Mouse (Mus musculus) urinary bladder, adult 2 months (tissue): ENCODE data around the gene Fbxo46. TPM values are rescaled to one million over a fixed set of nuclear protein-coding genes. Genes with fewer than 3 reads are reported as not detected.
"Not testable (repeated sequence)": the region's sequence is repeated elsewhere in the genome, so short reads cannot be mapped to it uniquely, and the experiment has no call there.

Source experiments
- DNase-seq: peaks from one replicate; pipeline ENCODE4 v3.0.0; 2022; ENCODE audit warnings: low spot score
- polyA plus RNA-seq: library from polyadenylated mRNA; depleted of rRNA; stranded (reverse); fragments of >200 nt; gene quantifications from 2 replicates; pipeline ENCODE4 v1.2.3, GENCODE M21; 2012

Gene Fbxo46
- polyA plus RNA-seq, 1 experiment, result 7.2 TPM

- DNase-seq, result no peak
These were observed 16.5 kb downstream of the Fbxo46 start for GRCm38 (mm10) chr7:19136168-19136567.

- no peak for DNase-seq
These were observed 17.1 kb downstream of the Fbxo46 start for GRCm38 (mm10) chr7:19136673-19137334.

GRCm38 (mm10) chr7:19137380-19137779 lies 17.7 kb downstream of the Fbxo46 start:
- no peak for DNase-seq

- no peak for DNase-seq
These were observed 27.1 kb downstream of the Fbxo46 start for GRCm38 (mm10) chr7:19146793-19147192.

- no peak for DNase-seq
These were observed 27.9 kb downstream of the Fbxo46 start for GRCm38 (mm10) chr7:19147497-19148045.

GRCm38 (mm10) chr7:19148180-19148874 lies 28.7 kb downstream of the Fbxo46 start:
- DNase-seq, result no peak

- peak; percentile 83 for DNase-seq
These were observed 29.3 kb downstream of the Fbxo46 start, which contains the start of gene Qpctl for GRCm38 (mm10) chr7:19148875-19149541. Qpctl (minus strand) TSS chr7:19149291.

- peak; percentile 88 for DNase-seq
These were observed 30.0 kb downstream of the Fbxo46 start, which contains the start of gene Snrpd2 for GRCm38 (mm10) chr7:19149626-19150025. Snrpd2 (plus strand) TSS chr7:19149722.

GRCm38 (mm10) chr7:19151121-19151520 lies 31.5 kb downstream of the Fbxo46 start:
- not testable (repeated sequence) for DNase-seq

- no peak for DNase-seq
These were observed 35.1 kb downstream of the Fbxo46 start for GRCm38 (mm10) chr7:19154796-19155195.

- DNase-seq, result no peak
These were observed 36.3 kb downstream of the Fbxo46 start for GRCm38 (mm10) chr7:19155825-19156475.

GRCm38 (mm10) chr7:19157160-19157800 lies 37.6 kb downstream of the Fbxo46 start:
- DNase-seq, result peak; percentile 92

GRCm38 (mm10) chr7:19158601-19159000 lies 38.9 kb downstream of the Fbxo46 start:
- DNase-seq, result no peak

GRCm38 (mm10) chr7:19159411-19159810 lies 39.8 kb downstream of the Fbxo46 start:
- no peak for DNase-seq

GRCm38 (mm10) chr7:19160115-19160514 lies 40.5 kb downstream of the Fbxo46 start:
- no peak for DNase-seq

- no peak for DNase-seq
These were observed 43.3 kb downstream of the Fbxo46 start for GRCm38 (mm10) chr7:19162928-19163327.

- no peak for DNase-seq
These were observed 44.1 kb downstream of the Fbxo46 start for GRCm38 (mm10) chr7:19163752-19164151.

- DNase-seq, result no peak
These were observed 44.5 kb downstream of the Fbxo46 start for GRCm38 (mm10) chr7:19164189-19164588.

- DNase-seq, result no peak
These were observed 45.3 kb downstream of the Fbxo46 start for GRCm38 (mm10) chr7:19164978-19165377.

GRCm38 (mm10) chr7:19165656-19166423 lies 46.2 kb downstream of the Fbxo46 start, which contains the start of gene Gipr:
Gipr (minus strand) TSS chr7:19166127.
- DNase-seq, result no peak
